Mouse (Mus musculus) brain, adult 2 months (tissue): Measurements from ENCODE around the gene Cblb.

Experiments used
- DNase-seq: peaks from one replicate; pipeline ENCODE4 v3.0.0; 2011; ENCODE audit warnings: low read depth, low spot score

Gene Cblb

DNA sequence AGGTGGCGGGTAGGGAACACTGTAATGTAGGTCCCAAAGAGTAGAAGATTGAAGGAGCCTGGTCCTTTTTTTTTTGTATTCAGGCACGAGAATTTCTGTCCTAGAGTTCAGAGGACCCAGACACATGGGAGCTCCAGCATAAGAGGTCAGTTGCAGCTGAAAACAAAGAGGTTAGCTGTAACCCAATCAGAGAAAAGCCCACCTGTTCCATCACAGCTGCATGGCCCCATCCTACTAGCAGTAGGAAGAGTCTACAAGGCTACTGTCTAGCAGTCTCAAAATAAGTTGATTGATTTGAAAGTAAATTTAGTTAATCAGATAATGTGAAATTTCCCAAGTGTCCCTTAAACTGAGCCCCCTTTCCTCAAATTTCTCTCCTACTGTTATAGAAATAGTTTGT lies 40.3 kb downstream of the Cblb start:
- no peak for DNase-seq

GRCm38 (mm10) chr16:52071766-52072209 lies 40.8 kb downstream of the Cblb start:
- DNase-seq, result no peak

DNA sequence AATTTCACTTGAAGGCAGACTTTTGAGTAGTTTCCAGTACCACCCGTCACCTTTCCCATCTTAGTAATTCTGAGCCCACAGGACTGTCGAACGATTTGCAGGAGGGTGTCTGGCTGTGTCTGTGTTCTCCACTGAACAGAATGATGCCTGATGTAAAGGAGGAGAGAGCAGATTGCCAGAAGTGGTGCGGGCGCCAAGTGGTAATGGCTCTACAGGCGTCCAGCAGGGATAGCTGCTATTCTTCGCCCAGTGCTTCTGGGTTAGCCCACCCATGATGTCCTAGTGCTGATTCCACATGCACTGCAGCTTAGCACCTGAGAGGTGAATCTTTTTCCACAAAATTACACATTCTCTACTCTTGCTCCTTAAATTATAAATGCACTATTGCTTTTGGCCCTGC lies 45.6 kb downstream of the Cblb start:
- peak; percentile 87 for DNase-seq

GRCm38 (mm10) chr16:52077901-52078300 lies 46.9 kb downstream of the Cblb start:
- peak; percentile 35 for DNase-seq

DNA sequence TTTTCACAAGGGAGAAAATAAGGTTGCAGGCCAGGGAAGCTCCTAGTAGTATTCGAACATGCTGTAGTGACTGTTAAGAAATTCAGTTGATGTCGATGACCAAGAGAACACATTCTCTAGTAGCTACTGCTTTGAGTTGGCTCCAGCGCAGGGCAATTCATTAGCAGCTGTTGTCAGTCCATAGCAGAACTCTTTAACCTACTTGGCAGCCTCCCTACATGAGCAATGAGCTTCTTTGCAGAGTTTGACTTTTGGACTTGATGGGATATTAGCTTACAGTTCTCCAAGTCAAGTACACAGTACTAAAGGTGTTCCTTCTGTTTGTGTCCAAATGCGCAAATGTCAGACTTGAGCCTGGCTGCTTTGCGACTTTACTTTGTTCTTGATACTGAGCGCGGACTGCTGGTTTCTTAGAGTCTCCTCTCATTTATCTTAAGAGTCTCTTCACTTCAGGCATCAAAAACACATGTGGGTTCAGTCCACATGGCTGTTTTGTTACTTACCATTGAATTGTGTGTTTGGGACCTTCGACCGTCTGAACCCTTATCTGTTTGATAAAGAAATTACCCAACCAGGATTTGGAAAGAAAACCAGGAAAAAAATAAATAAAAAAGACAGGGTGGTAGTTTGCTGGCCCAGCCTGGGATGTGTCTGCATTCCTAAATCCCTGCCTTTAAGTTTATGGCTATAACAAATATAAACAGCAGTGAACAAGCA lies 47.9 kb downstream of the Cblb start:
- DNase-seq, result peak; percentile 37

DNA sequence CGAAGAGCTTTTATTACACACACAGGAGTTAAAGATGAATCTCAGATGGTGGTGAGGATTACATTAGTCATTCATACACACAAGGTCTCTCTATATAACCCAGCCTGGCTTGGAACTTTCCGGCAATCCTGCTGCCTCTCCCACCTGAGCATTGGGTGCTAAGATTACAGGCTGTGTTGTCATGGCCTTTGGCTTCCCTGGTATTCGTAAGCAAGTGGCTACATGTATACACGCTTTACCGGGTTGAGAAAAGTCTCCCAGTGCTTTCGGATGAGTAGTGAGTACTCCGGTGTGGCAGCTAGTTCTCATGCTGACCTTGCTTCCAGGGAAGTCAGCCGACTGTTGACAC lies 48.4 kb downstream of the Cblb start:
- DNase-seq, result no peak

DNA sequence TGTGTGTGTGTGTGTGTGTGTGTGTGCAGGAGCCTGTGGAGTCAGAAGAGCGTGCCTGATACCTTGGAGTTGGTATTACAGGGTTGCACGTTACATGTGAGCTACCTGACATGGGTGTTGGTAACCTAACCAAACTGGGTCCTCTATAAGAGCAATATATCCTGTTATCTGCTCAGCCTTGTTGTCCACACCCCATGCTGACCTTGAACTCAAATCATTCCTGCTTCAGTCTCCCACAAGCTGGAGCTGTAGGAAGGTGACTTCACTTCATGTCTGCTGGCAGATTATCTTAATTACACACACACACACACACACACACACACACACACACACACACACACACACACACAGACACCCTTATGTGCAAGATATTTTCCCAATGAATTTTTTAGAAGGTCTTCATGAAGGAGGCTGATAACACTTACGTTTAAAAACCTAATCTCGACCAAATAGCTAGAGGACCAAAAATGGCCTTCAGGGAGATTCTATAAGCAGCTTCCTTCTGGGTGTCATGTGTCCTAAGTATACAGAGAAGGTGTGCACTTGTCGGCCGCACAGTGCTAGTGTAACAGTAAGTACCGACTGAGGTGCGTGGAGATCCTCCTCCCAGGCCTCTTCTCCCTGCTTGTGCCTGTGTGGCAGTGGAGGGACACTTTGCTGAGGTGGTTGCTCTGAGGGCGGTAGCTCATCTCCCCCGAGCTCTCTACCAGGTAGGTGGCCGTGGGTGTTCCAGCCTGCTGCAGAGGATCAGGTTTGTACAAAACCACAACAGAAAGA lies 49.8 kb downstream of the Cblb start:
- DNase-seq, result no peak

DNA sequence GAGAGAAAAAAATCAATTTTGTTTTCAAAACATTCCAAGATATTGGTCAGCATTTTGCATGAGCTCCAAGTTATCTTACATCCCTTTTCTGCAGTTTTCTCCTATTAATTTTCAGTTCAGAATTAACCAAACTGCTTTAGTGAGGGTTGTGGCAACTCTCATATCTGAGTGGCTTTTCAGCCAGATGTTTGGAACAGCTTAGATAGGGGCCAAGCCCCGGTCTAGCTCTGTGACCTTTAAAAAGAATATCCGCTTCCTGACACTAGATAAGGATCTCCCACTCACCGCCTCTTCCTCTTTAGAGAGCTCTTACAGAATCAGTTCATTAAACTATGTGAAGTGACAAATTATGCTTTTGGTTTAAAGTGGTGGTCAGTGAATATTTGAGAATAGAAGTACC lies 50.7 kb downstream of the Cblb start:
- DNase-seq, result no peak

GRCm38 (mm10) chr16:52086793-52087450 lies 55.9 kb downstream of the Cblb start:
- no peak for DNase-seq

DNA sequence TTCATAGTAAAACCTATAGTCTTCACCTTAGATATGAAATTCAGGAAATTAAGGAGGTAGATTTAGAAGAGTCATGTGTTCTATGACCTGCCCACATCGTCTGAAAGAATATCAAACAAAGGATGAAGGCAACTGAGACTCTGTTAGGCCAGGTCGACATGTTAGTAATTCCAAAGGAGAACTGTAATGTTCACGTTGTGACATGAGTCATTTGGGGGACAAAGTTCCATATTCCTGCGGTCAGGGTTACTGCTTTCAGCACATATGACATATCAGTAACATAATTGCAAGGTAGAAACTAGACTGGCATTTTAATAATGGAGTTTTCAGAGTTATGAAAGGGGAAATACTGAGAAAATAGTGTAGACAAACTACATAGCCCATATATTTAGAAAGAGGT lies 58.3 kb downstream of the Cblb start:
- no peak for DNase-seq

GRCm38 (mm10) chr16:52090899-52091298 lies 59.9 kb downstream of the Cblb start:
- DNase-seq, result no peak

GRCm38 (mm10) chr16:52093325-52094253 lies 62.6 kb downstream of the Cblb start:
- DNase-seq, result no peak

GRCm38 (mm10) chr16:52094735-52095459 lies 63.9 kb downstream of the Cblb start:
- no peak for DNase-seq

DNA sequence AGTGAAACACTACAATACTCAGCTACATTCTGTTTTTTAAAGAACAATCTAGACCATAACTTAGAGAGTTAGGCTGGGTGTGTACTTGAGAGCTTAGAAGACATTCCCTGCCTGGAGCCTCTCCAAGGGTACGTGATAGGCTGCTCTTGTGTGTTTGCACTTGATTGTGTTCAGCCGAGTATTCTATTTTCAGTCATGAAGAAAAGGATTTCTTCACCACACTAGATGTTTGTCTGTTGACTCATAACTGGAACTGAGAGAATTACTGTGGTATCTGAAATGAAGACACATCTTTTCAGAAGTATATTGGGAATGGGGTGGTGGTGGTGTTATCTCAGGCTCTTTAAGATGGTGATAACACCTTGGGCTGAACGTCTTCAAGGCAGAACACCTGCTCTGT lies 64.6 kb downstream of the Cblb start:
- DNase-seq, result peak; percentile 30

DNA sequence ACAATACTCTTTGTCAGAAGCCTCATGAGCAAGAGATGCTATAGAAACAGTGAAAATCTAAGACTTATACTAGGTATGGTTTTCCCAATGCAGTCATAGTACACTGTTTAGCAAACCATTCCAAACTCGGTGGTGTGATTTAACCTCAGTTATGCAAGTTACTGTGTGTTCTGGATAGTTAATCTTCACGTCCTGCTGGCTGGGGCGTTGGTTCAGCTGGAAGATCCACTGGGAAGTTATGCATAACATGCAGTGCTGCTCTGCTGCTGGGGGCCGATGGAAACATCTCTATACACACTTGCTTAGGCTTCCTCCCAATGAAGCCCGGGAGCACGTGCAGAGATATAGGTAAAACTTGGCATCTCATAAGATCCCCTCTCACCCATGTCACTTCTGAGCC lies 69.4 kb downstream of the Cblb start:
- DNase-seq, result no peak

- DNase-seq, result no peak
Observed at GRCm38 (mm10) chr16:52104608-52105007, 73.6 kb downstream of the Cblb start.

DNA sequence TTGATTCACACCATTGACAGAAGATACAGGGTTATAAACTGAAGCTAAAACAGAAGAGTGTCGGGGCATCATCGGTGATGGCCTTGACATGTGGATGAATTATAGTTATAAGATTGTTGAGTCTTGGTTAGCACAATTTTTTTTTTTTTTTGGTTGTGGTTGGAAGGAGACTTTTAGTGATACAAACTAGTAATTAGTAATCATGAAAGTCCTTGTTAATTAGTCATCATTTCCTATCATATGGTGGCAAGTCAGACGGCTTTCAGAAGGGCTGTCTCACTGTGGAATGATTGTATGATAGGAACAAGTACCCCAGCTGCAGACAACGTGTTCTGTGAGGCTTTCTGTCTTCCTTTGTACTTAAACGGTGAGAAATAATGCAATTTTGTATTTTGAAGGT lies 76.8 kb downstream of the Cblb start:
- DNase-seq, result no peak

DNA sequence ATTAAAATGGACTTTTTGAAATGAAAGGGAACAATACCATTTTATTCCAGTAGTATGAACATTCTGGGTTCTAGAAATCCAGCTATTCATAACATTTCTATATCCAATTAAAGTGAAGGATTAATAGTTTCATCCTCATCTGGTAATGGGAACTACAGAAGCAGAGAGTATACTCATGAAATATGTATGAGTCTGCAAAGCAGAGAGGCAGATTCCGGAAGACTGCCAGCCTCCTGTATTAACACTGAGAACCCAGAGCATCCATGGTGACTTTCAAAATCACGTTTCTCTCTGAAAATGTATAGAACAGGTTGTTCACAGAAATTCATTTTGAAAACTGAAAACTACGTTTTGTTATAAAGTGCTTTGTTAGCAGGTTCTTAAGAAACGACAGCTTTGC lies 83.4 kb downstream of the Cblb start:
- DNase-seq, result peak; percentile 59

DNA sequence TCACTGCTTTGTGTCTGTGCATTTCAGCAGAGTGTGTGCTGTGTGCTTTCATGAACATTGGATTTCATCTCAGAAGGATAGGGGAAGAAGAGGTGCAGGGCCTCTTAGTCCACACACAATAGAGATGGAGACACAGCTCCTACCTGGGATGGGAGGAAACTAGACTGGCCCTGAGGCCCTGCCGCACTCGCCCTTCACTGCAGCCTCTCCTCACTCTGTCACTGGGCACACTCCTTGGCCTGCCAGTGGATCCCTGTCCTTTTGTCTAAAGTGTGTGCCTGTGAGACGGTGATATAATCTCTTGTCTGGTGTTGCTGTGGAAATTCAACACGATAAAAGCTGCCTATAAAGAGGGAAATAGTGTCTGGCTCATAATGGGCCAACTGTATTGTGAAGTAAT lies 88.0 kb downstream of the Cblb start:
- DNase-seq, result no peak

GRCm38 (mm10) chr16:52124974-52125373 lies 93.9 kb downstream of the Cblb start:
- no peak for DNase-seq

- DNase-seq, result no peak
Observed at GRCm38 (mm10) chr16:52125896-52126295, 94.9 kb downstream of the Cblb start.
